Mouse (Mus musculus): Measurements from ENCODE around the gene Cobl.

Cobl gene

GRCm38 (mm10) chr11:12443614-12444013 lies 21.1 kb downstream of the Cobl start:
- no peak for DNase-seq

- DNase-seq = no peak
Measured at GRCm38 (mm10) chr11:12443185-12443584, 21.6 kb downstream of the Cobl start.

GRCm38 (mm10) chr11:12442283-12442682 lies 22.5 kb downstream of the Cobl start:
- no peak for DNase-seq

GRCm38 (mm10) chr11:12435905-12436304 lies 28.9 kb downstream of the Cobl start:
- no peak for DNase-seq

GRCm38 (mm10) chr11:12435018-12435417 lies 29.7 kb downstream of the Cobl start:
- DNase-seq = no peak

- DNase-seq = no peak
Measured at GRCm38 (mm10) chr11:12434597-12434996, 30.2 kb downstream of the Cobl start.

GRCm38 (mm10) chr11:12431911-12432310 lies 32.8 kb downstream of the Cobl start:
- no peak for DNase-seq

GRCm38 (mm10) chr11:12430231-12431041 lies 34.3 kb downstream of the Cobl start:
- no peak for DNase-seq

GRCm38 (mm10) chr11:12426746-12427145 lies 38.0 kb downstream of the Cobl start:
- no peak for DNase-seq

GRCm38 (mm10) chr11:12424205-12424604 lies 40.6 kb downstream of the Cobl start:
- DNase-seq = no peak

- DNase-seq = no peak
Measured at GRCm38 (mm10) chr11:12421183-12421582, 43.6 kb downstream of the Cobl start.

- no peak for DNase-seq
Measured at GRCm38 (mm10) chr11:12420146-12420545, 44.6 kb downstream of the Cobl start.

- no peak for DNase-seq
Measured at GRCm38 (mm10) chr11:12416899-12417298, 47.9 kb downstream of the Cobl start.

GRCm38 (mm10) chr11:12415329-12415728 lies 49.4 kb downstream of the Cobl start:
- no peak for DNase-seq

GRCm38 (mm10) chr11:12411950-12412349 lies 52.8 kb downstream of the Cobl start:
- DNase-seq = no peak

GRCm38 (mm10) chr11:12411075-12411807 lies 53.5 kb downstream of the Cobl start:
- DNase-seq = no peak

GRCm38 (mm10) chr11:12409463-12409862 lies 55.3 kb downstream of the Cobl start:
- DNase-seq = no peak

- no peak for DNase-seq
Measured at GRCm38 (mm10) chr11:12407834-12408233, 56.9 kb downstream of the Cobl start.

GRCm38 (mm10) chr11:12399903-12400302 lies 64.9 kb downstream of the Cobl start:
- DNase-seq = no peak

GRCm38 (mm10) chr11:12396196-12396595 lies 68.6 kb downstream of the Cobl start:
- no peak for DNase-seq

- no peak for DNase-seq
Measured at GRCm38 (mm10) chr11:12394701-12395100, 70.1 kb downstream of the Cobl start.

- DNase-seq = no peak
Measured at GRCm38 (mm10) chr11:12394151-12394550, 70.6 kb downstream of the Cobl start.

- peak; percentile 31 for DNase-seq
Measured at GRCm38 (mm10) chr11:12384826-12385225, 79.9 kb downstream of the Cobl start.

GRCm38 (mm10) chr11:12382991-12383390 lies 81.8 kb downstream of the Cobl start:
- no peak for DNase-seq
